Mouse (Mus musculus) hindbrain, embryonic 16.5 days (tissue): ENCODE results near the gene Ganab. TPM values are rescaled to one million over a fixed set of nuclear protein-coding genes. Genes with fewer than 3 reads are reported as not detected.
"Not testable (repeated sequence)": the region's sequence is repeated elsewhere in the genome, so short reads cannot be mapped to it uniquely, and the experiment has no call there.

Experiments used
- ATAC-seq: fragments of 200-750 bp; cut with Nextera tagmentation; 2 replicates; pipeline ENCODE4 v1.8.0; 2017; ENCODE audit warnings: moderate TSS enrichment, moderate library complexity
- H3K27ac ChIP-seq: fragments of 300-500 bp; sonication (generic); 2 replicates; pipeline ENCODE4 v1.5.1; 2014; ENCODE audit warnings: low read depth, mild to moderate bottlenecking, control low read depth, low read length, moderate library complexity
- H3K27me3 ChIP-seq: fragments of 300-500 bp; sonication (generic); replicated peaks from 2 replicates; pipeline ENCODE4 v1.6.1; 2014; ENCODE audit warnings: low read length; ENCODE audit not compliant: control insufficient read depth, insufficient read depth
- H3K36me3 ChIP-seq: fragments of 300-500 bp; sonication (generic); 2 replicates; pipeline ENCODE4 v1.6.1; 2014; ENCODE audit warnings: mild to moderate bottlenecking, low read length, moderate library complexity, mixed read lengths; ENCODE audit not compliant: control insufficient read depth, insufficient read depth
- H3K4me1 ChIP-seq: fragments of 300-500 bp; sonication (generic); 2 replicates; pipeline ENCODE4 v1.6.1; 2014; ENCODE audit warnings: low read depth, low read length; ENCODE audit not compliant: control insufficient read depth, insufficient read depth
- H3K4me2 ChIP-seq: fragments of 300-500 bp; sonication (generic); 2 replicates; pipeline ENCODE4 v1.6.1; 2014; ENCODE audit warnings: mild to moderate bottlenecking, low read length, control low read depth, moderate library complexity
- H3K4me3 ChIP-seq: fragments of 300-500 bp; sonication (generic); 2 replicates; pipeline ENCODE4 v1.5.1; 2014; ENCODE audit warnings: mild to moderate bottlenecking, low read length, control low read depth, moderate library complexity
- H3K9ac ChIP-seq: fragments of 300-500 bp; sonication (generic); 2 replicates; pipeline ENCODE4 v1.6.1; 2014; ENCODE audit warnings: low read depth, mild to moderate bottlenecking, control low read depth, low read length, moderate library complexity
- H3K9me3 ChIP-seq: fragments of 300-500 bp; sonication (generic); 2 replicates; pipeline ENCODE4 v1.6.1; 2014; ENCODE audit warnings: mild to moderate bottlenecking, low read length, moderate library complexity; ENCODE audit not compliant: control insufficient read depth
- WGBS: fragments of 180-500 bp; shearing (Covaris S2); extraction: QIAGEN DNeasy Blood & Tissue Kit; methylation state at CpG from one replicate; pipeline ENCODE4 v1.1.7; 2014; 5-methylcytosine and 5-hydroxymethylcytosine counted together
- polyA plus RNA-seq: library from polyadenylated mRNA; unstranded; fragments of >200 nt; fragmentation: Nextera tagmentation; extraction: Ambion mirVana; gene quantifications from 2 replicates; pipeline ENCODE4 v1.2.1, GENCODE M21; 2015

Ganab gene
- polyA plus RNA-seq, 1 experiment from 2014 or later: 72.1 TPM

GRCm38 (mm10) chr19:8870381-8870780 is 27.5 kb upstream of the Ganab start:
- not testable (repeated sequence) for ATAC-seq, H3K27ac ChIP-seq, H3K9ac ChIP-seq, H3K27me3 ChIP-seq, H3K9me3 ChIP-seq, H3K4me3 ChIP-seq
- peak overlapping the region; percentile 62 for H3K4me2 ChIP-seq
- WGBS: 87% methylated on average over 3 of the region's 3 CpGs
- H3K4me1 ChIP-seq: peaks cover 11% of the 10 kb centered on the region
- peaks cover 18% of the 10 kb centered on the region for H3K36me3 ChIP-seq

GRCm38 (mm10) chr19:8870838-8871237 is 27.0 kb upstream of the Ganab start:
- Histone ChIP-seq H3K9ac (peak overlapping the region; percentile 66), H3K4me3 (peak overlapping the region; percentile 75), H3K27me3 (no peaks in the 10 kb centered on the region), H3K27ac (peak overlapping the region; percentile 76; the same call in 1 of the 2 replicates), H3K36me3 (peaks cover 22% of the 10 kb centered on the region), H3K4me2 (peak overlapping the region; percentile 62), H3K4me1 (peaks cover 11% of the 10 kb centered on the region), H3K9me3 (no peaks in the 10 kb centered on the region)
- WGBS: 58% methylated on average over 9 of the region's 9 CpGs
- ATAC-seq: peak; percentile 41

- ATAC-seq: peak; percentile 97
- Histone ChIP-seq H3K9me3 (no peaks in the 10 kb centered on the region), H3K27me3 (no peaks in the 10 kb centered on the region), H3K36me3 (peaks cover 25% of the 10 kb centered on the region), H3K4me2 (peak within 1 kb of the TSS; percentile 81), H3K9ac (peak within 1 kb of the TSS; percentile 86), H3K27ac (peak within 1 kb of the TSS; percentile 76), H3K4me1 (peaks cover 11% of the 10 kb centered on the region), H3K4me3 (peak within 1 kb of the TSS; percentile 75)
- 2% methylated on average over 59 of the region's 59 CpGs for WGBS
Observed at GRCm38 (mm10) chr19:8871267-8872186, 26.3 kb upstream of the Ganab start, which contains the start of gene Ubxn1. Ubxn1 (plus strand) TSS chr19:8871496.

- Histone ChIP-seq H3K27me3 (no peaks in the 10 kb centered on the region), H3K36me3 (peaks cover 26% of the 10 kb centered on the region), H3K9ac (peak overlapping the region; percentile 86), H3K4me1 (peaks cover 11% of the 10 kb centered on the region), H3K4me2 (peak overlapping the region; percentile 81), H3K27ac (no peak overlapping the region), H3K9me3 (no peaks in the 10 kb centered on the region), H3K4me3 (peak overlapping the region; percentile 75)
- WGBS: 78% methylated on average over 10 of the region's 10 CpGs
- no peak for ATAC-seq
Observed at GRCm38 (mm10) chr19:8872266-8872840, 25.5 kb upstream of the Ganab start.

GRCm38 (mm10) chr19:8875031-8875430 is 22.8 kb upstream of the Ganab start:
- no peak overlapping the region for H3K4me3 ChIP-seq
- no peak overlapping the region for H3K9ac ChIP-seq
- ATAC-seq: no peak
- H3K27me3 ChIP-seq: no peaks in the 10 kb centered on the region
- peaks cover 18% of the 10 kb centered on the region for H3K4me1 ChIP-seq
- peaks cover 30% of the 10 kb centered on the region for H3K36me3 ChIP-seq
- 96% methylated on average over 7 of the region's 7 CpGs for WGBS
- no peak overlapping the region for H3K27ac ChIP-seq
- no peaks in the 10 kb centered on the region for H3K9me3 ChIP-seq
- H3K4me2 ChIP-seq: no peak overlapping the region

- Histone ChIP-seq H3K9me3 (no peaks in the 10 kb centered on the region), H3K27me3 (no peaks in the 10 kb centered on the region), H3K4me2 (peak within 1 kb of the TSS; percentile 86), H3K4me3 (peak within 1 kb of the TSS; percentile 62), H3K9ac (peak within 1 kb of the TSS; percentile 77), H3K4me1 (peaks cover 9% of the 10 kb centered on the region), H3K27ac (peak within 1 kb of the TSS; percentile 81), H3K36me3 (peaks cover 11% of the 10 kb centered on the region; the same call in 1 of the 2 replicates)
- peak; percentile 96 for ATAC-seq
- under 1% methylated on average over 42 of the region's 42 CpGs for WGBS
Observed at GRCm38 (mm10) chr19:8880311-8881033, 17.4 kb upstream of the Ganab start, which contains the start of gene Uqcc3. Uqcc3 (minus strand) TSS chr19:8880923.

- 23% methylated on average over 3 of the region's 3 CpGs for WGBS
- Histone ChIP-seq H3K27me3 (no peaks in the 10 kb centered on the region), H3K36me3 (peaks cover 7% of the 10 kb centered on the region; the same call in 1 of the 2 replicates), H3K4me2 (peak overlapping the region; percentile 86), H3K4me3 (peak overlapping the region; percentile 62), H3K4me1 (peaks cover 9% of the 10 kb centered on the region), H3K9ac (peak overlapping the region; percentile 77), H3K27ac (peak overlapping the region; percentile 81), H3K9me3 (no peaks in the 10 kb centered on the region)
- no peak for ATAC-seq
Observed at GRCm38 (mm10) chr19:8881034-8881392, 16.9 kb upstream of the Ganab start.

GRCm38 (mm10) chr19:8883616-8884015 is 14.3 kb upstream of the Ganab start, which contains the start of the genes Lbhd1 and Gm49403:
Lbhd1 (plus strand) TSS chr19:8883732.
Gm49403 (plus strand) TSS chr19:8883930.
- H3K9ac ChIP-seq: no peak within 1 kb of the TSS
- H3K36me3 ChIP-seq: no peaks in the 10 kb centered on the region
- H3K9me3 ChIP-seq: no peaks in the 10 kb centered on the region
- WGBS: 82% methylated on average over 3 of the region's 3 CpGs
- no peaks in the 10 kb centered on the region for H3K27me3 ChIP-seq
- H3K4me1 ChIP-seq: peaks cover 15% of the 10 kb centered on the region
- H3K27ac ChIP-seq: no peak within 1 kb of the TSS
- no peak for ATAC-seq
- no peak within 1 kb of the TSS for H3K4me3 ChIP-seq
- no peak within 1 kb of the TSS for H3K4me2 ChIP-seq
